Mouse (Mus musculus) embryonic facial prominence, embryonic 14.5 days (tissue): Measurements from ENCODE around the gene Arhgap19. TPM values are rescaled to one million over a fixed set of nuclear protein-coding genes. Genes with fewer than 3 reads are reported as not detected.
A peak's percentile ranks its signal among the peaks of the same experiment; 100 is the strongest.

ENCODE experiments used
- ATAC-seq: fragments of 200-750 bp; cut with Nextera tagmentation; 2 replicates; pipeline ENCODE4 v1.8.0; 2017; ENCODE audit warnings: low read depth, moderate number of reproducible peaks, moderate TSS enrichment
- DNase-seq: peaks from one replicate; pipeline ENCODE4 v3.0.0-alpha.2; 2015; ENCODE audit warnings: low spot score
- H3K27ac ChIP-seq: fragments of 300-500 bp; sonication (generic); replicated peaks from 2 replicates; pipeline ENCODE4 v1.5.1; 2014; ENCODE audit warnings: low read depth, mild to moderate bottlenecking, low read length, moderate library complexity
- H3K27me3 ChIP-seq: fragments of 300-500 bp; sonication (generic); replicated peaks from 2 replicates; pipeline ENCODE4 v1.6.1; 2014; ENCODE audit warnings: low read length; ENCODE audit not compliant: control insufficient read depth, insufficient read depth
- H3K36me3 ChIP-seq: fragments of 300-500 bp; sonication (generic); 2 replicates; pipeline ENCODE4 v1.6.1; 2014; ENCODE audit warnings: low read length, mixed read lengths; ENCODE audit not compliant: control insufficient read depth, insufficient read depth
- H3K4me1 ChIP-seq: fragments of 300-500 bp; sonication (generic); 2 replicates; pipeline ENCODE4 v1.6.1; 2014; ENCODE audit warnings: antibody characterized with exemption, low read length; ENCODE audit not compliant: control insufficient read depth, insufficient read depth
- H3K4me2 ChIP-seq: fragments of 300-500 bp; sonication (generic); 2 replicates; pipeline ENCODE4 v1.6.1; 2014; ENCODE audit warnings: low read depth, mild to moderate bottlenecking, low read length, moderate library complexity, mixed read lengths
- H3K4me3 ChIP-seq: fragments of 300-500 bp; sonication (generic); 2 replicates; pipeline ENCODE4 v1.5.1; 2014; ENCODE audit warnings: low read depth, mild to moderate bottlenecking, low read length
- H3K9ac ChIP-seq: fragments of 300-500 bp; sonication (generic); 2 replicates; pipeline ENCODE4 v1.6.1; 2014; ENCODE audit warnings: low read depth, mild to moderate bottlenecking, low read length, moderate library complexity, mixed read lengths
- H3K9me3 ChIP-seq: fragments of 300-500 bp; sonication (generic); 2 replicates; pipeline ENCODE4 v1.6.1; 2016; ENCODE audit warnings: low read length; ENCODE audit not compliant: control insufficient read depth
- WGBS: fragments of 180-500 bp; shearing (Covaris S2); extraction: QIAGEN DNeasy Blood & Tissue Kit; methylation state at CpG from one replicate; pipeline ENCODE4 v1.1.7; 2014; 5-methylcytosine and 5-hydroxymethylcytosine counted together
- polyA plus RNA-seq: library from polyadenylated mRNA; unstranded; fragments of >200 nt; fragmentation: Nextera tagmentation; extraction: Ambion mirVana; gene quantifications from 2 replicates; pipeline ENCODE4 v1.2.1, GENCODE M21; 2014

The Arhgap19 gene
- polyA plus RNA-seq, 1 experiment from 2014 or later = 17.5 TPM

GRCm38 (mm10) chr19:41836719-41837118 is 34.9 kb upstream of the Arhgap19 start:
- no peaks in the 10 kb centered on the region for H3K36me3 ChIP-seq
- H3K9ac ChIP-seq = no peak overlapping the region
- no peak overlapping the region for H3K4me2 ChIP-seq
- H3K4me1 ChIP-seq = peaks cover 3% of the 10 kb centered on the region; the same call in 1 of the 2 replicates
- DNase-seq = no peak
- H3K27ac ChIP-seq = no peak overlapping the region
- H3K4me3 ChIP-seq = no peak overlapping the region
- no peaks in the 10 kb centered on the region for H3K9me3 ChIP-seq
- 57% methylated on average over 3 of the region's 3 CpGs for WGBS
- no peak for ATAC-seq
- peaks cover 12% of the 10 kb centered on the region for H3K27me3 ChIP-seq

- no peaks in the 10 kb centered on the region for H3K9me3 ChIP-seq
- peaks cover 9% of the 10 kb centered on the region; the same call in 1 of the 2 replicates for H3K4me1 ChIP-seq
- peak; percentile 50; the same call in 1 of the 2 replicates for ATAC-seq
- 6% methylated on average over 6 of the region's 6 CpGs for WGBS
- peak overlapping the region; percentile 39; the same call in 1 of the 2 replicates for H3K4me2 ChIP-seq
- H3K27me3 ChIP-seq = peaks cover 21% of the 10 kb centered on the region
- no peak overlapping the region for H3K9ac ChIP-seq
- H3K36me3 ChIP-seq = no peaks in the 10 kb centered on the region
- H3K4me3 ChIP-seq = no peak overlapping the region
- no peak for DNase-seq
- no peak overlapping the region; the same call in 1 of the 2 replicates for H3K27ac ChIP-seq
These were observed 34.0 kb upstream of the Arhgap19 start for GRCm38 (mm10) chr19:41835816-41836215.

GRCm38 (mm10) chr19:41835407-41835806 is 33.6 kb upstream of the Arhgap19 start:
- Histone ChIP-seq H3K36me3 (no peaks in the 10 kb centered on the region), H3K4me2 (peak overlapping the region; percentile 39; the same call in 1 of the 2 replicates), H3K27ac (no peak overlapping the region), H3K9ac (no peak overlapping the region), H3K4me1 (peaks cover 9% of the 10 kb centered on the region; the same call in 1 of the 2 replicates), H3K9me3 (no peaks in the 10 kb centered on the region), H3K4me3 (no peak overlapping the region), H3K27me3 (peaks cover 24% of the 10 kb centered on the region)
- WGBS = 55% methylated on average over 6 of the region's 6 CpGs
- DNase-seq (no peak), ATAC-seq (no peak)

- Histone ChIP-seq H3K4me1 (peaks cover 9% of the 10 kb centered on the region; the same call in 1 of the 2 replicates), H3K27me3 (peaks cover 24% of the 10 kb centered on the region), H3K9ac (no peak overlapping the region), H3K4me3 (no peak overlapping the region), H3K9me3 (no peaks in the 10 kb centered on the region), H3K36me3 (no peaks in the 10 kb centered on the region), H3K27ac (no peak overlapping the region), H3K4me2 (no peak overlapping the region; the same call in 1 of the 2 replicates)
- WGBS = 69% methylated on average over 13 of the region's 13 CpGs
- ATAC-seq = no peak
- DNase-seq = no peak
These were observed 30.8 kb upstream of the Arhgap19 start for GRCm38 (mm10) chr19:41832501-41833201.

GRCm38 (mm10) chr19:41831718-41832391 is 30.0 kb upstream of the Arhgap19 start:
- H3K4me1 ChIP-seq = peaks cover 9% of the 10 kb centered on the region; the same call in 1 of the 2 replicates
- H3K4me2 ChIP-seq = peak overlapping the region; percentile 99
- WGBS = 9% methylated on average over 14 of the region's 14 CpGs
- H3K27ac ChIP-seq = no peak overlapping the region
- H3K9me3 ChIP-seq = no peaks in the 10 kb centered on the region
- peaks cover 24% of the 10 kb centered on the region for H3K27me3 ChIP-seq
- DNase-seq = peak; percentile 53
- ATAC-seq = no peak
- peak overlapping the region; percentile 74 for H3K9ac ChIP-seq
- no peaks in the 10 kb centered on the region for H3K36me3 ChIP-seq
- H3K4me3 ChIP-seq = peak overlapping the region; percentile 68

- ATAC-seq (no peak), DNase-seq (peak; percentile 36)
- Histone ChIP-seq H3K36me3 (no peaks in the 10 kb centered on the region), H3K4me1 (peaks cover 9% of the 10 kb centered on the region; the same call in 1 of the 2 replicates), H3K4me2 (peak overlapping the region; percentile 99), H3K9ac (peak overlapping the region; percentile 74), H3K27ac (peak overlapping the region; percentile 77; the same call in 1 of the 2 replicates), H3K4me3 (peak overlapping the region; percentile 68), H3K27me3 (peaks cover 24% of the 10 kb centered on the region), H3K9me3 (no peaks in the 10 kb centered on the region)
- WGBS = 2% methylated on average over 19 of the region's 19 CpGs
These were observed 29.3 kb upstream of the Arhgap19 start for GRCm38 (mm10) chr19:41831101-41831570.

GRCm38 (mm10) chr19:41830106-41831031 is 28.5 kb upstream of the Arhgap19 start:
- DNase-seq (peak; percentile 43), ATAC-seq (peak; percentile 51)
- peak overlapping the region; percentile 68 for H3K4me3 ChIP-seq
- H3K4me2 ChIP-seq = peak overlapping the region; percentile 99
- 0% methylated on average over 39 of the region's 112 CpGs for WGBS
- no peaks in the 10 kb centered on the region for H3K9me3 ChIP-seq
- peaks cover 9% of the 10 kb centered on the region; the same call in 1 of the 2 replicates for H3K4me1 ChIP-seq
- peak overlapping the region; percentile 74 for H3K9ac ChIP-seq
- H3K27ac ChIP-seq = peak overlapping the region; percentile 77; the same call in 1 of the 2 replicates
- H3K36me3 ChIP-seq = no peaks in the 10 kb centered on the region
- peaks cover 24% of the 10 kb centered on the region for H3K27me3 ChIP-seq
